Mouse (Mus musculus) liver (tissue): ENCODE measurements around the gene Epb41l5.
A peak's percentile ranks its signal among the peaks of the same experiment; 100 is the strongest.

Experiments
- DNase-seq: peaks from one replicate; pipeline ENCODE4 v3.0.0-alpha.2; 2020; ENCODE audit warnings: mixed read lengths

Gene Epb41l5

DNA sequence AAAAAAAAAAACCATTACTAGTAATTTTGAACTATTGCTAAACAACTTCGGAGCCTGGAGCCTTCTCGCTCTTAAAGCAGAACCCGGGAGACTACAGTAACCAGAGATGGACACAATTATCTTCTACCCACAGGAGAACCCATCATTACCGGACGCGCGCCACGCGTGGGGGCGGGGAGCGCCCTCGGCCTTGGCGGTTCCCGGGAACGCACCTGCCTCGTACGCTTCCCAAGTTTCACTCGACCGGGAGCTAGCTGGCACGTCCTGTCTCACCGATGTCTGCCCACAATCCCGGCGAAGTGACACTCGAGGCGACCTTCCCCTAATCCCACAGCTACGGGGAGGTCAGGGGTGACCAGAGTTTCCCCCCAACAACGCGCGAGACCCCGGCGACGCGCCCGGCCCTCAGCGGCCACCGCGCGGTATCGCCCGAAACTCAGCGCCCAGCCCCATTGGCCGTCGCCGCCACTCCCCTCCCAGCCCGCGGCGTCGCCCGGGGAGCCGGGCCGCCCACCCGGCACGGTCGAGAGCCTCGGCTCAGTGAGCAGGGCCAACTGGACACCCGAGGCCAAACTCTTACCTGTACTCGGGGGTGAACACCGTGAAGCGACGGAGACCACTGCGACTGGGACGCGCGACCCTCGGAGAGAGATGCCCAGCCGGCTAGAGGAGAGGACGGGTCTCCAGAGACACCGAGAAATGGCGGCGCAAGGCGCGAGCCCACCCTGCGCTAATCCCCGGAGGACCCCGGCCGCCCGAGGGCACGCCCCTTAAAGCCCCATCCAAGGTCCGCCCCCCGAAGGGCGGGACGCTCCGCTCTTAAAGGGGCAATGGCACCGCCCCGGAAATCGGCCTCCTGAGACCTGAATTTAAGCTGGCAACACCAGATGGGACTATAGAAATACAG, at the start of gene Epb41l5:
Gene Epb41l5, minus strand, starts transcription at position 796 of the 907 bp plus-strand sequence.
- peak; percentile 88 for DNase-seq

DNA sequence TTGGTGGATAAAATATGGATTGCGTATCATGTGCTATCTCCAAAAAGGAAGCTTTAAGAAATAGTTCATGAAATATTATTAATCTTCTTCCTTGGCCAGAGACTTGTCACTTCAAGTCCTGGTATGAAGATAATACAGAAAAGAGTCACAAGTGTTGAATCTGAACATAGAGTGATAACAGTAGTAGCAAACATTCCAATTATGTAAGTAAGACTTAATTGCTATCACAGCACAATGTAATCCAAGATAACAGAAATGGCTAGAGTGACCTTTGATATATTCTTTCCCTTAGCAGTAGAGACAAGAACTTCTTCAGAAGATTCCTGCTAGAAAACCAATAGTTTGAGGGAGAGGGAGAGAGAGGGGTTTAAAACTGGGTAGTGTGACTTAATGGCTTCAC, 48.1 kb upstream of the Epb41l5 start:
- DNase-seq, result no peak

DNA sequence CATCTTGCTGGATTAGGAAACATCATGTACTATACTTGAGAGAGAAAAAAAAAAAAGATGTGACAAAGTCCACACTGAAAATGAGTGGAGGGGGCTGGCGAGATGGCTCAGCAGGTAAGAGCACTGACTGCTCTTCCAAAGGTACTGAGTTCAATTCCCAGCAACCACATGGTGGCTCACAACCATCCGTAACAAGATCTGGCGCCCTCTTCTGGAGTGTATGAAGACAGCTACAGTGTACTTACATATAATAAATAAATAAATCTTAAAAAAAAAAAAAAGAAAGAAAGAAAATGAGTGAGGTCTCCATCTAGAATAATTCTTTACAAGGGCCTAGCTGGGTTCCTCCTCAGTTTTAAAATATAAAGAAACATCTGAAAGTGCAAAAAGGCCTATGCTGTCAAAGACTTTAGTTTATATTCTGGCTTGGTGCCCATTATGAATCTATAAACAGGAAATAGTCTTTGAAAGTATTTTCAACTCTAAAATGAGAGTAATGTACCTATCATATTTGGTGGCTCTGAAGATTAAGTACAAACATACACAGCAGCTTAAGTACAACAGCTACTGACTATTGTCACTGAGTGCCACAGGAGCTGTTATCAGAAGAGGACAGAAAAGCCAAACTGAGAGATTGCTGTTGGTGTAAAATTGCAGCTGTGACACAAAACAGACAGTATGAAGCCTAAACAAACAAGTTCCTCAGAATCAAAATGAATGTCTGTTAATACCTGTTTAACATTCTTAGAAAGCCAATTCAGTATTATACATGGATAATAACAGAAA, 37.2 kb upstream of the Epb41l5 start:
- no peak for DNase-seq

DNA sequence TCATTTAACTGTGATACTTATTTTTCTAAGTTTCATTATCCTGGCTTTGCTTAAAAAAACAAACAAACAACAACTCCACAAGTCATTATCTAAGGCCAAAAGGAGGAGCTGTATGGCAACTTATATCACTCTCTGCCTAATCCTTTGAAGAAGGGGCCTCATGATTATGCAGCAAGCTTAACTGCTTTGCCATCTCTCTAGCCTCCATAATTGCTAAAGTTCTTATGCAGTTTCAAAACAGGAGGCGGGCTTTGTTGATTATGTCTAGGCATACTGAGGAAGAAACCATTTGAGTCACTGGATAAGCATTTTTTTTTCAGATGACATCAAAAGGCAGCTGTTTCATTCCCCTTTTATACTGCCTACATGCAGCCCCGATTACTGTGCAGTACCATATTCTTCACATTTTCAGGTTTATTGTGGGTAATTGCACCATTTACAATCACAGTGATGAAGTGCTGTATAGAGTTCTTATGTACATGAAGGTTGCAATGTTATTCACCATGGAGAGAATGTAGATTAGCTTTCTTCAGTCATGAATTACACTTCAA, 32.9 kb upstream of the Epb41l5 start:
- DNase-seq, result no peak

DNA sequence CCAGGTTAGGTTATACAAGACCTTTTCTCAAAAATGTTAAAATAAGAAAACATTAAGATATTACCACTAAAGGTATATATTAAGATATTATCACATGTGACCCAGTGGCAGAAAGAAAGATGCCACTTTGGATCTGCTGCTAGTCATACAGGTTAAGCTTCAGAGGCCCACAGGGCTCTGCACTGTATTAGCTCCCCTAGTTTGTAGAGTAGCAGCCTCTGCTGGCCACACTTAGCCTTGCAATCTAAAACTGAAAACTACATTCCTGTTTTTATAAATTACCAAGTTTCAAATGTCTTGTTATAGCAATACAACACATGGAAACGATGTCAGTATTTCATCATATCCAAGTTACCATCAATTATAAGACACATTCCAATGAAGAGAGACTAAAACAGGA, 26.2 kb upstream of the Epb41l5 start:
- peak; percentile 34 for DNase-seq

DNA sequence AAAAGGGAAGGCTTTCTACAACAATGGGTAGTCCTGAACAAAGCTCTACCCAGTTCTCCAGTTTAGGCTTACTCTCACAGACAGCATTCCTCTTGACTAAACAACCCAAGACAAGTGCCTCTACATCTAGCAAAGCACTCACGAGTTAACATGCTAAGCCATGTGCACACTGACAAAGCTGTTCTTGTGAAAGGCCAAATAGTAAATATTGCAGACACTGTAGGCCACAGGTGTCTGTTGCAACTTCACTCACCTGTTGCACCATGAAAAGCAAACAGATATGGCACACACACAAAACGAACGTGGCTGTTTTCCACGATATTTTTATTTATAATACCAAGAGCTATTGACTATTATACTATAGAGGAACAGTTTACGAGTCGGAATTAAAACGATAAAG, 18.1 kb upstream of the Epb41l5 start:
- DNase-seq, result no peak

DNA sequence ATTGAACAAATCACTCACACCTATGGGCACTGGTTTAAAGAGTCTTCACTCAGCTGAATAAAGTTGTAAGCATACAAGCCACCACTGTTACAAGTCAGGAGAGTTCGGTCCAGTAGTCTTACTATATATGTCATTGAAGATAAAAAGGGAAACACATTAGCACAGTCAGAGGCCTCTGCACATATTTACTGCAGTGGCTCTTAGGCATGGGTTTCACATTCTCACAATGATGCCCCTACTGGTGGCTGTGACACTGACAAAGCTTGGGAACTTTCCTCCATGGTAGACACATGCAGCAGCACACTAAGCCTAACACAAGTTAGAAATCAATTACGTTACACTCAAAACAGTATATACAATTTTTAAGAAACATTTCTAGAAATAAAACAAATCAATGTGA, 5.5 kb upstream of the Epb41l5 start:
- no peak for DNase-seq

DNA sequence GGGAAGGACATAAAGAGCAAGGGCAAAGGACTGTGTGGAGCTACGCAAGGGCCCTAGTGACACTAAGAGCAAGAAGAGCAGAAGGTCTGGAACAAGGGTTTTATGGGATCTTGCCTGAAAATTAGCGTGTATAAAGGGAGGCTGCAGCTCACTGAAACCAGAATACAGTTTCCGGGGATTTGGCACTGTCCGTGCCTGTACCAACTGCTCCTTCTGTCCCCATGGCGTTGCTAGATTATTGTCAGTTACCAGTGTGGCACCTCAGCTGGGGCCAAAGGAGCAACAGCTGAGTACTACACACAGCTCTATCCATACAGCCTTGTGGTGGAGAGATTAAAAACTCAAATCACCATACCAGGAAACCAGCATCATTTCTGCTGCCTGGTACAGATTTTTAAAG, 1.6 kb upstream of the Epb41l5 start:
- DNase-seq, result no peak

DNA sequence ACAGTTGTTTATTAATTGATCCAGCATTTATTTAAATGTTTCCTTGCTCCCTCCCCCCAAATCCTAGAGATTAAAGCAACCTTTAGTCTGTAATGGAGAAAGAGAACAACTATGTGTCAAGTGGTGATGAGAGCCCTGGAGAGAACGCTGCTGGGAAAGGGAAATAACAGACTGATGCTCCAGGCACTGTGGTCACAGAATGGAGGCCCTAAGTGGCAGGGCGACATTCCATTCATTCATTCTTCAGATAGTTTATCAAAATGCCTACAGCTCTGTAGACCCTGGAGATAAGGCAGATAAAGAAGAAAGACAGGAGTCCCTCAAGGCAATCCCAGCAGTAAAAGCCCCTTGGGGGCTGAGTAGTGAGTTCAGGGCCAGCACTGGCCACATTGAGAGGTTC, 827 bp upstream of the Epb41l5 start:
- no peak for DNase-seq

DNA sequence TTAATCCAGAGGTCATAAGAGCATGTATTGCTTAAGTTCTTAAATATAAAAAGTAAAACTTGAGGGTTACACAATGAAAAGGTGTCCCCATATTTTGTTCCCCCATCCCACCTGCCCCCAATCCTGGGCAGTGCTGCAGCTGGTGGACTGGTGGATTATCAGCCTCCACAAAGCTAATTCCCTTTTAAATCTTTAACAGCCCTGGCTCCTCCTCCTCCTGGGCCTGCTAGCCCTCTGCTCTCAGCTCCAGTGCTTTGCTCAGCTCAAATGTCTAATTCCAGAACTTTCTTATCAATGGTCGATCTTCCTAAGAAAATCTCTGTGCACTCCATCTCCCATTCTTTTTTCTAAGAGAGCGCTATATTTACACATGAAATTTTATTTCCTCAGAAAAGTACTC, 2.4 kb downstream of the Epb41l5 start:
- DNase-seq, result no peak

DNA sequence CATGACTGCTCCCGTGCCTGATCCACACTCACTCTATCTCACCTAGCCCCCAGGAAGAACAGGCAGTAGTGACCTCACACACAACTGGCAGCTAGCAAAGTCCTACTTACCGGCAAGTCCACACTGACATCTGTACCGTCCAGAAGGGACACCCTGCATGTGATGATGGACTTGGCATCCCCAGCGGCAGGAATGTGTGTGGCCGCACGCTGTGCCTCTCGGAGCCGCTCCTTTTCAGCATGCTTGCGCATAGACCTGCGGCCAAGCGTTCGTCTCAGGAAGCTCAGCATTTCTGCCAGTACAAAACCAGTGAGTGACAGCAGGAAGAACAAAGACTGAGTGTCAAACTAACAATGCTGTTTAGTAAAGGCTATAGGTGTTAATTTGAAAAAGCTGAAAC, 6.4 kb downstream of the Epb41l5 start:
- DNase-seq, result no peak

DNA sequence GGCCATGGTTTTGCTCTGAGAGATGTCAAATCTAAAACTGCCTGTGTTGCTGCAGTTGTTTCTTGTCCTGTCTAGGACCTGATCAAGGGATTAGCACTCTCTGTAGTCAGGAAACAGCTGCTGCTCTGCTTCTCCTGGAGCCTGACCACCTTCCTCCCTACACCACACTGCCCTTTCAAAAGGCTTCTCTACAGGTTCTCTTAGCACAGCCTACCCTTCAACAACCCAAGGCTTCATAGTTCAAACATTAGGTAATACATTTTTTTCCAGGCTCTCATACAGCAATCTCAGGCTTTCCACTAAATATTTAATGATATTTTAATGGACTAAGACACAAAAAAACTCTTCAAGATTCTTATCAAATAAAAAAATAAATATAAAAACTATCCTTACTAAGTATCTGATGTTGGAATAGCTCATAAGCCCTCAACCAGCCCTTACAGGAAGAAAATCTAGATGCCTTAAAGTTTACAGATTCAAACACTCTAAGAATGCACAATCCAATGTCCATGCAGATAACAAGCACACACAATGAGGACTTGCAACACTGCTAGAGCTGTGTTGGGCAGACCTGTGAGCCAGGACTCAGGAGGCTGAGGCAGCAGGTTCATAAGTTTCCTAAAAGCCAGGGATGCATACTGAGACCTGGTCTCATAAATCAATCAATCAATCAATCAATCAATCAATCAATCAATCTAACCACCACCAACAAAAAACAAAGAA, 7.5 kb downstream of the Epb41l5 start:
- DNase-seq, result no peak

DNA sequence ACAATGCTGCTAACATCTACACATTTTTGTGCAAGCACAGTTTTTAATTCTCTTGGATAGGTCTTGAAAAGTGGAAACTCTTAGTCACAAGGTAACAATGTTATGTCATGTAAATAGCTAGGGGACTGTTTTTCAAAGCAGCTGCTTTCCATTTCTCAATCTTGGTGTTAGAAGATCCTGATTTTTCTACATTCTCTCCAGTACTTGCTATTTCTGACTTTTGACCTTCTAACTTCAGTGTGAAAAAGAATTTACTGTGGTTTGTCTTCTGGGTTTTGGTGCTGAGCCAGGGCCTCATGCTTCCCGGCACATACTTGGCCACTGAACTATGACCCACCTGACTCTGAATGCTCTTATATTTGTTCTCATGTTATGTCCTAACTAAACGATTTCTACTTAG, 8.8 kb downstream of the Epb41l5 start:
- DNase-seq, result no peak

DNA sequence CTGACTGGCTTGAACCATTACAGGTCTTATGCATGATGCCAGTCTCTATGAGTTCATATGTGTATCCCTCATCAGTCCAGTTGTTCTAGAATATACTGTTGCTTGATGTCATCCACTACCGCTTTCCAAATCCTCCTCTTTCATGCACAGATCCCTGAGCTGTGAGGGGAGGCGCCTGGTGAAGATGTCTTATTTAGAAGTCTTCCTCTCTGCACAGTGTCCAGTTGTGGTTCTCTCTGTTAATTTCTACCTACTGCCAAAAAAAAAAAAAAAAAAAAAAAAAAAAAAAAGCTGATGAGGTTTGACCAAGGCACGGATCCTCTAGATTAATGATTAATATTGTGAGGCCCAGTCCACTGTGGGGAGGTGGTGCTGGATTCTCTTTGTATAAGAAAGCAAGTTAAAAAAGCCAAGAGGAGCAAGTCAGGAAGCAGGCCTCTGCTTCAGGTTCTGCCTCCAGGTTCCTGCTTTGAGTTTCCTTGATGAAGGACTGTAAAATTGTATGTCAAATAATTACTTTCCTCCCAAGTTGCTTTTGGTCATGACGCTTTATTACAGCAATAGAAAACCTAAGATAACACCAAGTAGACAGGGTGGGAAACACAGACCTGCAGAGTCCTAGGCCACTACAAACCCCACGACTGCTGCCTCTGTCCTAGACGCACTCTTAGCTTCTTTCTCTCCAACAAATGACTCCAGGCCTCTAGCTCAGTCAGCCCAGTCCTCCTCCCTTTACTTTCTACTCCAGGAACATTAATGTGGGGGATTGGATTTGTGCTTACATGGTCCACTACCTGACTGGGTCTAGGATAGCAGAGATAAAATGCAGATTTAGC, 11.4 kb downstream of the Epb41l5 start:
- DNase-seq, result no peak

DNA sequence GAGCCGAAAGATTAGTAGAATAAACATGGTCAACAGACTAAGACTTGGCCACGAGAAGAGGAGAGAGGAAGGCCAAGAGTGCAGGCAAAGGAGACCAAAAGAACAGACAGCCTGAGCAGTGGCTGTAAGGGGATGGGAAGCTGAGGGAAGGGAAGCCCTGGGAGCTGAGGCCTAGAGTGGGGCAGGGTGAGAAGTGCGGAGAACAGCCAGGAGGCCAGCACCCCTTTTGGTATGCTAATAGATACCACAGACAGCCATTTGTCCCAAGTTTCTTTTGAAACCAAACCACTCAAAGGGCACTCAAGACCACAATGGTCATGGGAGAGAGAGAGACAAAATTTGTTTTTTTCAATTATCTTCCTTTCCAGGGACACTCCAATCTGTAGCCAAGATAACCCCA, 14.1 kb downstream of the Epb41l5 start:
- DNase-seq, result no peak

DNA sequence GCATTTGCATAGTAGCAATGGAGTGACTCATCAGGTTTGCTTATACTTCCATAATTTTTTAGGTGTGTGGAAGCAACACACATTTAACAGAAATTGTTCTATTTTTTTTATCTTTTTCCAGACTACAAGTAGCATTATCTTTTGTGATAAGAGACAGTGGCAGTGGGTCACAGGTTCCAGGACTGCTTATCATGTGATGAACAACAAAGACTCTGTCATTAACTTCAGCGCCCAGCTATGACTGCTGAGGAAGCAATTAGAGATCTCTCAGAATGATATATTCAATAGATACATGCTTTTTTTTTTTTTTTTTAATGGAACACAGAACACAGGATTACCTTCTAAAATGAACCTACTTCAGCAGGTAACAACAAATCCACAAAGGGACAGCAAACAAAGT, 18.4 kb downstream of the Epb41l5 start:
- DNase-seq, result no peak

DNA sequence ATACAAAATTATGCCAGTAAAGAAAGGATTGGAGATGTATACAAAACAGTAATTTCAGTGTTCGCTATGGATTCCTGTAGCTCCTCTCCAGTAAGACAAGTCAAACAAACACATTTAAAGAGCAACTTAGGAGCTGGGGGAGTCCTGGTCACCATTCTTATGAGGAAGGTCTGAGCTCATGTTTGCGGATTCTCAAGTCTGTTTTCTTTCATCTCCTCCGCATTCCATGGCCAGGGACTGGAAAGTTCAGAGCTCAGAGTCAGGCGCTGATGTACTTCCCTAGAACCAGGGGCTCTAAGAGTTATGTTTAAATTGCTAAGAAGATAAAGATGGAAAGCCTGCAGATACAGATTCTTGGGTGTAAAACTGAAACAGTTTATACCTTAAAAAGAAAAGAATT, 22.0 kb downstream of the Epb41l5 start:
- DNase-seq, result no peak

DNA sequence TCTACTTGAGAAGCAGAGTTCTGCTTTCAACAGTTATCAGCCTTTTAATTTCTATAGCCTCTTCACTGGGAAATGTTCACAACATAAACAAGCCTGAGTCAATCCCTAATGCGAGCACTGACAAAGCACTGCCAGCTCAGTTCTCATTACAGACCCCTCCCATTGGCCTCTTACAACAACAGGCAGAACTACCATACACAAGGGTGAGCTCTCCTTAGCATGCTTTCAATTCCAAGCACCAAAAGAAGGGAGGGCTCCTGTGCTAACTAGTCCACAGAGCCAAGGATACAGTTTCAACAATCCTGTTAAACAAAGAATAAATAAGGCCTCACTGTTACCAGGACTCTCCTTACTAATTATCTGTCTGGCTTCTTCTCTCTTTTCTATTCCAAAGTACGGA, 24.4 kb downstream of the Epb41l5 start:
- no peak for DNase-seq

DNA sequence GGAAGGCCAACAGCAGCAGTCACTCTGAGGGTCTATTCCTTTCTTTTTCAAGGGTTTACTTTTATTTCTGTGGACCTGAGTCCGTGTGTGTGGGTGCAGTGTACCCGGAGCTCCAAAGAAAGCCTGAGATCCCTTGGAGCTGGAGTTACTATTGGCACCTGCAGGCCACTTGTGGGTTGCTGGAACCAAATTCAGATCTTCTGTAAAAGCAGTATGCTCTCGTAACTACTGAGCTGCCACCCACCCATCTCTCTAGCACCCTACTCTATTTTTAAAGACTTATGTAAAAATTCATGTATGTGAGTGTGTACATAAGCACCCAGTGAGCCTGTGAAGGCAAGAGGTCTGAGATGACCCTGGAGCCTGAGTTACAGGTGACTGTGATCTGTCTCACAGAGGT, 43.4 kb downstream of the Epb41l5 start:
- DNase-seq, result no peak

DNA sequence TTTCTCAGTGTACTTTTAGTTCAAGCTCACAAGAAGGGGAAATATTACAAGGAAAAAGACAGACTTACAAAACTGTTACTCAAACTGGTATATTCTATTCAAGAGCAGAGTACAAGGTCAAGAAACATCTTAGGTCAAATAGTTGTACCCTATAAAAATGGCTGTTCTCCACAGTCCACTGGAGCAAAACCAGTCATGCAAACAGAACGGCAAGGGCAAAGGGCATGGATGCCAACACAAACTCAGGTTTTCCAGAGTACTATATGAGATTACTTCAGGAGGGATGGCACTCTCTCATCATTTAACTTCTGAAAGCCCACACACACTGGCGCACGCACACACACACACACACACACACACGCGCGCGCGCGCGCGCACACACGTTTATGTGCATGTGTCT, 46.4 kb downstream of the Epb41l5 start:
- DNase-seq, result no peak

DNA sequence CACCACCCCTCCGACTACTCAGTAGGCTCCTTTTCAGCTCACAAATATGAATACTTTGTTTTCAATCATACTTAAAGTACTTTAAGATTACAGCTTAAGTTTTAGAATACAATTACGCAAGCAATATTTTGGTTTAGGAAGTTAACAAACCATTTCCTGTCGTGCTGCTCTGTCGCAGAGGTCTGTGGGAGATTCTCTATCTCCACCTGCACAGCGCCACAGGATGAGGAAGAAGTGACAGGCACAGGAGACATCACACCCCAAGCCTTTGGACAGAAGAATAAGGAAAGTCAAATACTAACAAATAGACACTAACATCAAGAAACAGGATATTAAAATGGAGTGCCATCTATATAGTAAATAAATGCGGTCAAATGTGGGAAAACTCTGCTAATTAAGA, 49.9 kb downstream of the Epb41l5 start:
- DNase-seq, result no peak

DNA sequence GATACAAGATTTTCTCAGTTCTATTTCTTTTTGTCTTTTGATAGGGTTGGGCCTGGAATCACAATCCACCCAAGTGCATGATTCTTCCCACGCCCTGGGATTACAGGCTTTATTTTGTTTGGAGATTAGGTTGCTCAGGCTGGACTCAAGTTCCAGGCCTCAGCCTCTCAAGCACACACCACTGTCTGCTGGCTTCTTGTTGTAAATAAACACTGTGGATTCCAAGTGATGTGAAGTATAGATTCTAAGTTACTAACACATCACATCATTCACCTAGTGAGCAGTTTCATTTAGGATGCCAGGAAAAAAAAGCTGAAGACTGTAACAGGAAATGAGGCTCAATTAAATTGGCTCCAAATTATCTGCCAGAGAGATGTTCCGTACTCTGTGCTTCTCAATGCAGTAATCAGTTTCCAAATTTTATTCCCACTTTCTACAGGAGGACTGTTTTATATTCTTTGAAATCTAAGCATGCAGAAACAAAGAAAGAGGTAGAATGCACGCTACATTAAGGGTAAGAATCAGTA, 51.8 kb downstream of the Epb41l5 start:
- DNase-seq, result no peak
